Mouse (Mus musculus) layer of hippocampus, adult 2 months (tissue): Measurements from ENCODE around the gene Gm17949. TPM values are rescaled to one million over a fixed set of nuclear protein-coding genes. Genes with fewer than 3 reads are reported as not detected.

Experiments
- DNase-seq, 2 experiments: peaks; one replicate each; pipeline ENCODE4 v3.0.0; 2022; ENCODE audit warnings: low spot score in 2 of 2
- H3K27ac ChIP-seq: fragments of 200-600 bp; 2 replicates; pipeline ENCODE4 v1.8.1; 2022
- H3K4me3 ChIP-seq: fragments of 200-600 bp; 2 replicates; pipeline ENCODE4 v1.8.1; 2022; ENCODE audit warnings: mild to moderate bottlenecking
- CTCF ChIP-seq: fragments of 200-600 bp; conservative IDR thresholded peaks from 2 replicates; pipeline ENCODE4 v1.8.1; 2022; ENCODE audit warnings: antibody characterized with exemption, mild to moderate bottlenecking, moderate library complexity
- total RNA-seq, 2 experiments: library from RNA; stranded (reverse); gene quantifications; 2 replicates each; pipeline ENCODE4 v1.2.3; 2021

Gene Gm17949
- total RNA-seq, 2 experiments from 2014 or later, result 0.64 TPM; not detected in 1

GRCm38 (mm10) chr17:57062548-57062947, 51.3 kb downstream of the Gm17949 start:
- DNase-seq, result no peak
- Histone ChIP-seq H3K4me3 (no peak overlapping the region), H3K27ac (no peak overlapping the region)
- TF ChIP-seq CTCF, result no peak

DNA sequence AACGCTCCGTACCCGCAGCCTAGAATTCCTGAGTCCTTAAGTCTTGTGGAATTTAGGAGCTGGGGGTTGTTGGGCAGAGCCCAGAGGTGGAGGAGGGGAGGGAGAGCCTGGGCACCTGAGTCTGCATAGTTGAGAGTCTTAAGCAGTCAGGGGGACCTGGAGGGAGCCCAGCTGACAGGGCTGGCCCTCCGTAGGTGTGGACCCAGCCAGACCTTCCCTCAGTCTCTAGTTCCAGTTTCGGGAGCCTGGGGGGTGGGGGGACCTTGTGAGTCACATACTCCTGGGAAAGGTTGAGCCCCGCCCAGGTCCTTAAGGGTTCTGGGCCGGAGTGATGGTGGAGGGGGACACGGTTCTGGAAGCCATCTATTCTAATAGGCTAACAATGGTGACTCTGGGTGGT, 51.8 kb downstream of the Gm17949 start:
- Histone ChIP-seq H3K27ac (no peak overlapping the region), H3K4me3 (no peak overlapping the region)
- TF ChIP-seq CTCF, result no peak
- no peak for DNase-seq

- Histone ChIP-seq H3K4me3 (no peak overlapping the region), H3K27ac (no peak overlapping the region)
- DNase-seq, result no peak
- TF ChIP-seq CTCF, result no peak
Observed at GRCm38 (mm10) chr17:57066908-57067307, 55.6 kb downstream of the Gm17949 start.

GRCm38 (mm10) chr17:57070272-57070671, 59.0 kb downstream of the Gm17949 start:
- no peak for DNase-seq
- Histone ChIP-seq H3K4me3 (no peak overlapping the region), H3K27ac (no peak overlapping the region)
- no peak for TF ChIP-seq CTCF

DNA sequence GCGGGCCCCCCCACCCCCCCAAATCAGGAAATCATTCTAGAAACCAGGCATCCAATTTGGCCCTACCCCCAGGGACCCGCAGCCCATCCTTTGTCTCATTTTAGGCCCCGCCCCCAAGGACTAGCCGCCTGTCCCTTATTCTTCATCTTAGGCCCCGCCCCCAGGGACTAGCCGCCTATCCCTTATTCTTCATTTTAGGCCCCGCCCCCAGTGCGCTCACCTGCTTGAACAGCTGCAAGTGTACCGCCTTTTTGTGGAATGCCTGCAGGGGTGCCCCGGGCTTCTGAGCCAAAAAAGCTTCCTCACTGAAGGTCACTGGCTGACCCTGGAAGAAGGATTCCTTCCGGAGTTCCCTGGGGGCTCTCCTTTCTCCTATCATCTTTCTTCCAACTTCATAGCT, 59.4 kb downstream of the Gm17949 start:
- DNase-seq, result no peak
- Histone ChIP-seq H3K27ac (no peak overlapping the region), H3K4me3 (no peak overlapping the region)
- no peak for TF ChIP-seq CTCF

Other genes with a start within 250 kb of the Gm17949 start
- 10 to 100 TPM; 73.9 to 74.4 TPM for gene Dus3l, start 246.7 kb upstream of the Gm17949 start, total RNA-seq
- gene Prr22, start 241.2 kb upstream of the Gm17949 start, total RNA-seq, result 1 to 10 TPM in 1 of 2 experiments, under 1 TPM in 1; 0.79 to 1.9 TPM
- 1 to 10 TPM; 5.4 to 6.4 TPM for gene Rfx2, start 180.5 kb upstream of the Gm17949 start, total RNA-seq
- gene Acsbg2, start 137.0 kb upstream of the Gm17949 start, total RNA-seq, result not detected
- gene 1700061G19Rik, start 136.0 kb upstream of the Gm17949 start, total RNA-seq, result under 1 TPM; 0.13 to 0.22 TPM
- gene Mllt1, start 76.1 kb upstream of the Gm17949 start, total RNA-seq, result 10 to 100 TPM; 81.0 to 87.5 TPM
- not detected for gene Acer1, start 29.3 kb upstream of the Gm17949 start, total RNA-seq
- 10 to 100 TPM; 70.3 to 71.1 TPM for gene Clpp, start 21.2 kb upstream of the Gm17949 start, total RNA-seq
- gene Alkbh7, start 14.1 kb upstream of the Gm17949 start, total RNA-seq, result 10 to 100 TPM; 23.9 to 24.0 TPM
- not detected for gene Pspn, start 11.5 kb upstream of the Gm17949 start, total RNA-seq
- 10 to 100 TPM; 61.2 to 63.2 TPM for gene Gtf2f1, start 181 bp upstream of the Gm17949 start, total RNA-seq
- gene Khsrp, start 20.1 kb downstream of the Gm17949 start, total RNA-seq, result 100 to 1,000 TPM; 115 to 120 TPM
- not detected for gene Slc25a41, start 30.2 kb downstream of the Gm17949 start, total RNA-seq
- under 1 TPM in 1 of 2 experiments, not detected in 1; 0.64 TPM for gene Crb3, start 47.6 kb downstream of the Gm17949 start, total RNA-seq
- gene Slc25a23, start 48.4 kb downstream of the Gm17949 start, total RNA-seq, result 100 to 1,000 TPM; 373 to 393 TPM
- 1 to 10 TPM; 1.4 to 2.0 TPM for gene Dennd1c, start 67.0 kb downstream of the Gm17949 start, total RNA-seq
- gene Tubb4a, start 76.3 kb downstream of the Gm17949 start, total RNA-seq, result 100 to 1,000 TPM; 558 TPM
- under 1 TPM; 0.37 to 0.38 TPM for gene Tnfsf9, start 93.9 kb downstream of the Gm17949 start, total RNA-seq
- not detected for gene Cd70, start 138.3 kb downstream of the Gm17949 start, total RNA-seq
- not detected for gene Tnfsf14, start 182.7 kb downstream of the Gm17949 start, total RNA-seq
- gene C3, start 216.7 kb downstream of the Gm17949 start, total RNA-seq, result under 1 TPM; 0.97 to 0.98 TPM
- 10 to 100 TPM; 24.0 to 24.8 TPM for gene Gpr108, start 237.0 kb downstream of the Gm17949 start, total RNA-seq
- 1 to 10 TPM; 8.2 to 9.8 TPM for gene Trip10, start 238.0 kb downstream of the Gm17949 start, total RNA-seq